Mouse (Mus musculus) cerebellum, adult 2 months (tissue): Measurements from ENCODE around the gene Trim17. TPM values are rescaled to one million over a fixed set of nuclear protein-coding genes. Genes with fewer than 3 reads are reported as not detected.

Experiments
- DNase-seq, 2 experiments: peaks; one replicate each; pipeline ENCODE4 v3.0.0; 2021
- H3K27ac ChIP-seq: fragments of 200-500 bp; 2 replicates; pipeline ENCODE4 v1.5.1; 2012; ENCODE audit warnings: low read length, control low read depth, inconsistent platforms; ENCODE audit not compliant: insufficient read depth
- H3K27me3 ChIP-seq: fragments of 200-500 bp; 2 replicates; pipeline ENCODE4 v1.6.1; 2012; ENCODE audit warnings: inconsistent platforms, mild to moderate bottlenecking, low read length, moderate library complexity; ENCODE audit not compliant: control insufficient read depth, insufficient read depth
- H3K4me1 ChIP-seq: fragments of 200-500 bp; 2 replicates; pipeline ENCODE4 v1.6.1; 2011; ENCODE audit warnings: low read length; ENCODE audit not compliant: control insufficient read depth, insufficient read depth
- H3K4me3 ChIP-seq: fragments of 200-500 bp; replicated peaks from 2 replicates; pipeline ENCODE3; 2011; ENCODE audit warnings: mild to moderate bottlenecking, low read depth, low read length, control low read depth; ENCODE audit not compliant: insufficient read depth
- CTCF ChIP-seq: fragments of 200-500 bp; IDR thresholded peaks from 2 replicates; pipeline ENCODE4 v1.5.1; 2011; ENCODE audit warnings: low read depth, mild to moderate bottlenecking, control low read depth, low read length, moderate library complexity, borderline replicate concordance; ENCODE audit not compliant: insufficient read depth
- POLR2A ChIP-seq: fragments of 200-500 bp; IDR thresholded peaks from 2 replicates; pipeline ENCODE4 v1.6.1; 2011; ENCODE audit warnings: low read length, control low read depth, borderline replicate concordance; ENCODE audit not compliant: insufficient read depth
- WGBS: fragments of 180-500 bp; shearing (Covaris S2); methylation state at CpG from one replicate; pipeline ENCODE4 v1.1.7; 2018; 5-methylcytosine and 5-hydroxymethylcytosine counted together
- polyA plus RNA-seq: library from polyadenylated mRNA; depleted of rRNA; stranded (reverse); fragments of >200 nt; gene quantifications from 2 replicates; pipeline ENCODE4 v1.2.3, GENCODE M21; 2012

Trim17 gene
- polyA plus RNA-seq, 1 experiment = 3.5 TPM

DNA sequence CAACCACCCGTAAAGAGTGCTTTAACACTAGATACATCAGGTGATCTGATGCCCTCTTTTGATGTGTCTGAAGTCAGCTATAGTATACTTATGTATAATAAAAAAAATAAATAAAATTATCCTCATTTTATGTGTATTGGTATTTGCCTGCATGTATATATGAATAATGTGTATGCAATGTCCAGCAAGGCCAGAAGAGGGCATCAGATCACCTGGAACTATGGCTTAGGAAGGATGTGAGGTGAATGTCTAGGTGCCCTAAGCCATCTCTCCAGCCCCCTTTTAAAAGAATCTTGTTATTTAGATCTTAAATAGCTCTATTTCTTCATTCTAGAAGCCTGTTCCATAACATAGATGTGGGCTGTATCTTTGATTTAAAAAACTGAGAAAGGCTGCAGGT lies 12.9 kb downstream of the Trim17 start:
- WGBS = 100% methylated on average over 1 of the region's 1 CpGs
- Histone ChIP-seq H3K27ac (no peak overlapping the region), H3K4me3 (no peak overlapping the region), H3K27me3 (no peaks in the 10 kb centered on the region), H3K4me1 (no peaks in the 10 kb centered on the region)
- DNase-seq = no peak
- TF ChIP-seq CTCF = no peak
- no peak for TF ChIP-seq POLR2A

DNA sequence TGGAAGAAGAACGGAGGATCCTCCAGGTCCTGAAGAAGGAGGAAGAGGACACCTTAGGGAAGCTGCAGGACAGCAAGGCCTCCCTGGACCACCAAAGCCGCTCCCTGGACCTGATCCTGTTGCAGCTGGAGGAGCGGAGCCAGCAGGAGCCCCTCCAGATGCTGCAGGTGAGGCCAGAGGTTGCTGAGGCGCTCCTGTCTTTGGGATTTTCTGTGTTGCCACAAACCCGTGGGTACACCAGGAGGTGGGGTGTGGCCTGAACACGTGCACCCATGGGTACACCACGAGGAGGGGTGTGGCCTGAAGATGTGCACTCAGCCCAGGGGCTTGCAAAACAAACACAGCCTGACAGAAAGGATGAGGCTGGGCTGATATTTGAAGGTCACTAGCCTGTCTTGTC lies 14.1 kb downstream of the Trim17 start:
- TF ChIP-seq CTCF (no peak), POLR2A (no peak)
- Histone ChIP-seq H3K4me3 (no peak overlapping the region), H3K4me1 (no peaks in the 10 kb centered on the region), H3K27ac (no peak overlapping the region), H3K27me3 (no peaks in the 10 kb centered on the region)
- WGBS = 78% methylated on average over 7 of the region's 7 CpGs
- no peak for DNase-seq

DNA sequence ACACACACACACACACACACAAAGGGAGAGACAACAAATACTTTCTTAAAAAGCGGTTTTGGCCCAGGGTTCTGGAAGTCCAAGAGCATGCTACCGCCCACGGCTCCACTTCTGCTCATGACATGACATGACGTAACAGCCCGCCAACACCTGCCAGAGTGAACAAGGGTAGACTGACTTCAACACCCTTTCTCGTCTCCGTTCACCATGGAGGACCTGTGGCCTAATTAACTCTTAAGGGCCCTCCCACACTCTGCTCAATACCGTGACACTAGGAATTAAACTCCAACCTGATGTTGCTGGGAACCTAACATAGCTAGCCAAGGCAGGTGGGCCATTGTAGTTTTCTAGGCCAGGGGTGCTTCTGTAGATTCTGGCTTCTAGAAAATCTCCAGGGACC lies 14.5 kb downstream of the Trim17 start:
- no peak overlapping the region for H3K27ac ChIP-seq
- no peaks in the 10 kb centered on the region for H3K4me1 ChIP-seq
- no peak for TF ChIP-seq POLR2A
- 79% methylated on average over 8 of the region's 8 CpGs for WGBS
- H3K4me3 ChIP-seq = no peak overlapping the region
- no peak for DNase-seq
- no peaks in the 10 kb centered on the region for H3K27me3 ChIP-seq

DNA sequence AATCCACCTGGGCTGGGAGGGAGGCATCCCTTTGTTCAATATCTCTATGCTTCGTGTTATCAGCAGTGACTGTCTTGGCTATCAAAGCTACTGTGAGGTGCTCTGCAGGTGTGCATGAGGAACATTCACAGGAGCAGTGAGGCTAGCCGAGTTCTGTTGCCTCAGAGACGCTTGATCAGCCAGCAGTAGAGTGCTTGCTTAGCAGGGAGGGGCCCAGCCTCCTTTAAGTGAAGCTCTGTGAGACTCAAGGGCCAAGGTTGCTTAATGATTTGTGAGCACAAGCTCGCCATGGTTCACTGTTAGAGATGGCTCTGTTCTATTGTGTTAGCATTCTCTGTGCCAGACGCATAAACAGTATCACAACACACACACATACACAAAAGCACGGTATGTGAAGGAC lies 15.2 kb downstream of the Trim17 start:
- no peak overlapping the region for H3K27ac ChIP-seq
- no peak for DNase-seq
- TF ChIP-seq CTCF = no peak
- no peak for TF ChIP-seq POLR2A
- no peaks in the 10 kb centered on the region for H3K4me1 ChIP-seq
- no peak overlapping the region for H3K4me3 ChIP-seq
- no peaks in the 10 kb centered on the region for H3K27me3 ChIP-seq
- 73% methylated on average over 6 of the region's 6 CpGs for WGBS

DNA sequence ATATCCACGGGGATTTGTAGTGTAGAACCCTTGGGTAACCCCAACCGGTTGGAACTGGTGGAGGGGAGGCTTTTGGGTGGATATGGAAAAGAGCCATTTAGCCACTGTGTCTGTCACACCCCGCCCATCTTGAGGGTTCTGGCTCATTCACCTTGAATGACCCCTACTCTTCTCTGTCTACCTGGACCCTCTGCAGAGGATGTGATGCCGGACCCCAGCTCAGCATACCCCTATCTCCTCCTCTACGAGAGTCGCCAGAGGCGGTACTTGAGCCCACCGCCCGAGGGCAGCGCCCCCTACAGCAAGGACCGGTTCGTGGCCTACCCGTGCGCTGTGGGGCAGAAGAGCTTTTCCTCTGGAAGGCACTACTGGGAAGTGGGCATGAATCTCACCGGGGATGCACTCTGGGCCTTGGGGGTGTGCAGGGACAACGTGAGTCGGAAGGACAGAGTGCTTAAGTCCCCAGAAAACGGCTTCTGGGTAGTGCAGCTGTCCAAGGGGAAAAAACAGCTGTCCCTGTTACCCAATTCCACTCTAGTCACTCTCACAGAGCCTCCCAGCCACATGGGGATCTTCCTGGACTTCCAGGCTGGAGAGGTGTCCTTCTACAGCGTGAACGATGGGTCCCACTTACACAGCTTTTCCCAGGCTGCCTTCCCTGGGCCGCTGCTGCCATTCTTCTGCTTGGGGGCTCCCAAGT lies 16.5 kb downstream of the Trim17 start:
- TF ChIP-seq CTCF = no peak
- TF ChIP-seq POLR2A = no peak
- WGBS = 88% methylated on average over 21 of the region's 21 CpGs
- Histone ChIP-seq H3K4me3 (no peak overlapping the region), H3K27ac (no peak overlapping the region), H3K27me3 (no peaks in the 10 kb centered on the region), H3K4me1 (no peaks in the 10 kb centered on the region)
- no peak for DNase-seq

DNA sequence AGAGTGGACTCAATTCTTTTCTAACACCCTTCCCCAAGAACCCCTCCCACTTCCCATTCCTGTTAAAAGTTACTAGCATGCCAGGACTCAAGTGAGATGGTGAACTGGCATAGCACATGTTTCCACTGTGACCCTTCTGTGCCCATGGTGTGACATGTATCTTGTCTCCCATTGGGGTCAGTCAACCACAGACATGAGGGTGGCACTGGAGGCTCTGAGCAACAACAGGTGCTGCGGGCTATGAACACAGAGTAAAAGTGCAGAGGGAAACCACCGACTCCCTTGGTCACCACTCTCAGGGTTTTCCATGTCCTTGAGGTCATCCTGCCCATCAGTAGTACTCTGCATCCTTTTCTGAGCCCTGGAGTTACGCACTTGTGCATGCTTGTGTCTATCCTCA lies 17.3 kb downstream of the Trim17 start:
- no peaks in the 10 kb centered on the region for H3K4me1 ChIP-seq
- no peaks in the 10 kb centered on the region for H3K27me3 ChIP-seq
- H3K4me3 ChIP-seq = no peak overlapping the region
- no peak overlapping the region for H3K27ac ChIP-seq
- TF ChIP-seq POLR2A (no peak), CTCF (no peak)
- no peak for DNase-seq
- WGBS = 94% methylated on average over 3 of the region's 3 CpGs

DNA sequence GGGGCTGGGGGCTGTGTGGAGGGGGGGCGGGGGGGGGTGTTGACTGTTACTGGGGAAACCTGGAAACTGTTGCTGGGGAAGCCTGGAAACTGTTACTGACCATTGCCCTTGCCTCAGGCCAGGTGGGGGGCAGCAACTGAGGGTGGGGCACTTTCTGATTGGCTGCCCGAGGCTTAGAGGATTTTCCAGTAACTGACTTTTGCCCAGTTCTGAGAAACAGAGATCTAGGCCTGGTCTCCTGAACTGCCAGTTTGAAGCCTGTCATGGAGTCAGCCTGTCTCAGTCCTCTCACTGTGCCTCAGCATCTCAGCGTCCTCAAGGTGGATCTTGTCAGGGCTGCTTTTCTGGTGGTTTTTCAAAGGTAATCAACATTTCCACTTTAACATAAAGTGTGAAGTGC lies 19.9 kb downstream of the Trim17 start:
- TF ChIP-seq CTCF (no peak), POLR2A (no peak)
- Histone ChIP-seq H3K27me3 (no peaks in the 10 kb centered on the region), H3K27ac (no peak overlapping the region), H3K4me1 (no peaks in the 10 kb centered on the region), H3K4me3 (no peak overlapping the region)
- DNase-seq = no peak
- WGBS = 89% methylated on average over 3 of the region's 3 CpGs

DNA sequence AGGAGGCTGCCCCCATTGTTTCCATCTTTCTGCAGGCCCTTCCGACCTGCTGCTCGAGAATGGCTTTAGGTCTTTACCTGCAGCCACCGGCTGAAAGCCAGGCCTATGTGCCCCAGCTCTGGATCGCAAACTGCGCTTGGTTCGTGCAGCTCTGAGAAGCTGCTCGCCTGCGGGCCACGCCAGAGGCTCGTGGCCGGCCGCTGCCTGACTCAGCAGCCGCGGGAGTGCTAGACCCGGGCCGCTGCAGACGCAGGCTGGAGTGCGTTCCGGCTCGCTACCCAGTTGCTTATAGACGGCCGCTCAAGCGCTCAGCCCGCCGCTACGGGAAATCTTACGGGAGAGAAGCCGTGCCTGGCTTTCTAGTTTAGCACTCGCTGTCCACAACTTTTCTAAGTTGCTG lies 22.7 kb downstream of the Trim17 start:
- no peak for DNase-seq
- no peak overlapping the region for H3K27ac ChIP-seq
- H3K4me1 ChIP-seq = peaks cover 16% of the 10 kb centered on the region

DNA sequence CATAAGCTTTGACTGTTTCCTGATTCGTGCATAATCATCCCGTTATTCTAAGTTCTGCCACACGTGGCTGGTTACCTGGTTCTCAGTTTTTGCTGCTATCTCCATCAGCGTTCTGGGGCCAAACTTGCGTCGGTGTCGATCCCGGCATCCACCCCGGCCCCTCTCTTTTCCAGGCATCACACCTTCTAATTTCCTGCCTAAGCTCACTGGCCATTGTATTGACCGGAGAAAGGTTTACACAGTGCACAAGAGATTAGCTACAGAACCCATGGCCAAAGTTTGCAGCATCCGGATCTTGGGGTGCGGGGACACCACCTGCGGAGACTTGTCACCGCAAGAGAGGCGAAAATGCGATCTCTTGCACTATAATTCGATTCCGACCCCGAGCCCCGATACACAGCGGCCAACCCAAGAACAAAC lies 23.1 kb downstream of the Trim17 start:
- Histone ChIP-seq H3K4me1 (peaks cover 16% of the 10 kb centered on the region), H3K4me3 (peak overlapping the region; percentile 95), H3K27ac (peak overlapping the region; percentile 40; the same call in 1 of the 2 replicates), H3K27me3 (no peaks in the 10 kb centered on the region)
- WGBS = under 1% methylated on average over 21 of the region's 21 CpGs
- TF ChIP-seq CTCF (no peak), POLR2A (no peak)
- DNase-seq = no peak

More for the DNA sequence above, 22.7 kb downstream of the Trim17 start:
- no peaks in the 10 kb centered on the region for H3K27me3 ChIP-seq
- TF ChIP-seq CTCF (no peak), POLR2A (no peak)
- under 1% methylated on average over 29 of the region's 29 CpGs for WGBS
- H3K4me3 ChIP-seq = peak overlapping the region; percentile 95
